Mouse (Mus musculus) spleen, adult 2 months (tissue): Measurements from ENCODE around the gene Iqgap2. TPM values are rescaled to one million over a fixed set of nuclear protein-coding genes. Genes with fewer than 3 reads are reported as not detected.

ENCODE experiments used
- DNase-seq, 2 experiments: peaks; one replicate each; pipeline versions ENCODE4 v3.0.0 to v3.0.0-alpha.2; 2012 to 2021; ENCODE audit warnings: low spot score in 2 of 2, low read depth in 1 of 2
- H3K27ac ChIP-seq: fragments of 200-500 bp; 2 replicates; pipeline ENCODE4 v1.5.1; 2012; ENCODE audit warnings: low read length, inconsistent platforms; ENCODE audit not compliant: insufficient read depth
- H3K27me3 ChIP-seq: fragments of 200-500 bp; 2 replicates; pipeline ENCODE4 v1.6.1; 2012; ENCODE audit warnings: mild to moderate bottlenecking, moderate library complexity, low read length, inconsistent platforms; ENCODE audit not compliant: control insufficient read depth, insufficient read depth
- H3K36me3 ChIP-seq: fragments of 200-500 bp; 2 replicates; pipeline ENCODE4 v1.6.1; 2012; ENCODE audit warnings: mild to moderate bottlenecking, low read length, inconsistent platforms; ENCODE audit not compliant: control insufficient read depth, insufficient read depth
- H3K4me1 ChIP-seq: fragments of 200-500 bp; 2 replicates; pipeline ENCODE4 v1.6.1; 2011; ENCODE audit warnings: inconsistent platforms; ENCODE audit not compliant: control insufficient read depth, insufficient read depth, insufficient read length
- H3K4me3 ChIP-seq: fragments of 200-500 bp; 2 replicates; pipeline ENCODE4 v1.5.1; 2011; ENCODE audit warnings: mild to moderate bottlenecking, inconsistent platforms; ENCODE audit not compliant: insufficient read depth, insufficient read length; ENCODE audit errors: extremely low read depth
- CTCF ChIP-seq: fragments of 200-500 bp; IDR thresholded peaks from 2 replicates; pipeline ENCODE4 v1.5.1; 2011; ENCODE audit warnings: mild to moderate bottlenecking, inconsistent platforms; ENCODE audit not compliant: insufficient read depth, insufficient read length, insufficient replicate concordance; ENCODE audit errors: extremely low read depth
- POLR2A ChIP-seq: fragments of 200-500 bp; IDR thresholded peaks from 2 replicates; pipeline ENCODE4 v1.6.1; 2011; ENCODE audit warnings: low read depth, low read length, inconsistent platforms
- WGBS: fragments of 180-500 bp; shearing (Covaris S2); methylation state at CpG from one replicate; pipeline ENCODE4 v1.1.7; 2018; 5-methylcytosine and 5-hydroxymethylcytosine counted together
- polyA plus RNA-seq: library from polyadenylated mRNA; depleted of rRNA; stranded (reverse); fragments of >200 nt; gene quantifications from 2 replicates; pipeline ENCODE4 v1.2.3, GENCODE M21; 2012

Iqgap2 gene
- polyA plus RNA-seq, 1 experiment = 2.1 TPM

- TF ChIP-seq POLR2A = no peak
- no peak for TF ChIP-seq CTCF
- H3K27ac ChIP-seq = no peak overlapping the region
- no peaks in the 10 kb centered on the region for H3K4me1 ChIP-seq
- H3K4me3 ChIP-seq = no peak overlapping the region
- no peaks in the 10 kb centered on the region for H3K36me3 ChIP-seq
- H3K27me3 ChIP-seq = no peaks in the 10 kb centered on the region
- WGBS = 82% methylated on average over 2 of the region's 2 CpGs
- no peak for DNase-seq
These were observed 131.9 kb downstream of the Iqgap2 start for GRCm38 (mm10) chr13:95759810-95760209.

GRCm38 (mm10) chr13:95754285-95754684 lies 137.4 kb downstream of the Iqgap2 start:
- no peak overlapping the region for H3K4me3 ChIP-seq
- no peak overlapping the region for H3K27ac ChIP-seq
- DNase-seq = no peak
- TF ChIP-seq CTCF = no peak
- no peak for TF ChIP-seq POLR2A
- no peaks in the 10 kb centered on the region for H3K27me3 ChIP-seq
- WGBS = 92% methylated on average over 5 of the region's 5 CpGs
- H3K4me1 ChIP-seq = peaks cover 2% of the 10 kb centered on the region; the same call in 1 of the 2 replicates
- no peaks in the 10 kb centered on the region for H3K36me3 ChIP-seq

- Histone ChIP-seq H3K27ac (no peak overlapping the region), H3K27me3 (no peaks in the 10 kb centered on the region), H3K4me1 (peaks cover 2% of the 10 kb centered on the region; the same call in 1 of the 2 replicates), H3K36me3 (no peaks in the 10 kb centered on the region), H3K4me3 (no peak overlapping the region)
- DNase-seq = no peak
- no peak for TF ChIP-seq POLR2A
- 75% methylated on average over 9 of the region's 9 CpGs for WGBS
These were observed 139.3 kb downstream of the Iqgap2 start for GRCm38 (mm10) chr13:95752386-95752785.

GRCm38 (mm10) chr13:95747541-95747940 lies 144.2 kb downstream of the Iqgap2 start:
- DNase-seq = no peak
- WGBS = 92% methylated on average over 11 of the region's 11 CpGs
- no peak for TF ChIP-seq CTCF
- TF ChIP-seq POLR2A = no peak

GRCm38 (mm10) chr13:95747101-95747500 lies 144.6 kb downstream of the Iqgap2 start:
- TF ChIP-seq CTCF = no peak
- no peak overlapping the region for H3K4me3 ChIP-seq
- 85% methylated on average over 7 of the region's 7 CpGs for WGBS
- no peaks in the 10 kb centered on the region for H3K27me3 ChIP-seq
- no peak for DNase-seq
- H3K36me3 ChIP-seq = no peaks in the 10 kb centered on the region
- no peaks in the 10 kb centered on the region for H3K4me1 ChIP-seq
- H3K27ac ChIP-seq = no peak overlapping the region

More at GRCm38 (mm10) chr13:95747541-95747940, 144.2 kb downstream of the Iqgap2 start:
- Histone ChIP-seq H3K4me3 (no peak overlapping the region), H3K27me3 (no peaks in the 10 kb centered on the region), H3K36me3 (no peaks in the 10 kb centered on the region), H3K4me1 (peaks cover 2% of the 10 kb centered on the region; the same call in 1 of the 2 replicates), H3K27ac (no peak overlapping the region)

- 12% methylated on average over 6 of the region's 6 CpGs for WGBS
- Histone ChIP-seq H3K4me3 (no peak overlapping the region), H3K4me1 (no peaks in the 10 kb centered on the region), H3K27me3 (no peaks in the 10 kb centered on the region), H3K36me3 (no peaks in the 10 kb centered on the region), H3K27ac (no peak overlapping the region)
- peak in 1 of 2 experiments; percentile 45 for DNase-seq
- TF ChIP-seq CTCF (peak; percentile 77), POLR2A (no peak)
These were observed 145.2 kb downstream of the Iqgap2 start for GRCm38 (mm10) chr13:95746509-95746908.

- Histone ChIP-seq H3K4me1 (no peaks in the 10 kb centered on the region), H3K27ac (no peak overlapping the region), H3K4me3 (no peak overlapping the region), H3K27me3 (no peaks in the 10 kb centered on the region), H3K36me3 (no peaks in the 10 kb centered on the region)
- TF ChIP-seq CTCF = no peak
- no peak for TF ChIP-seq POLR2A
- no peak for DNase-seq
- 93% methylated on average over 4 of the region's 4 CpGs for WGBS
These were observed 146.3 kb downstream of the Iqgap2 start for GRCm38 (mm10) chr13:95745451-95745850.
